Comparison of ENCODE assay signal across 18 mouse cellular contexts in genomic region chr17:82366001-82366400, GRCm38 (mm10).
DNase-seq lines count a peak whose midpoint lies in the region; ATAC-seq lines count a peak whose summit lies in the region.
"Had no signal": no experiment of that assay in that cellular context is flagged by ENCODE, and none has a peak within 500 bp of the region (broad histone marks: within the 10 kb centered on the region; RNA-seq: fewer than 3 reads in every experiment).

No protein-coding gene starts in this region.

- DNase-seq in adrenal gland, postnatal 14 days = peak; percentile 6
- no peak for DNase-seq in adrenal gland, adult 8-10 months
- DNase-seq in right cerebral cortex, adult 18-20 months = peak; percentile 16
- no peak for DNase-seq in right cerebral cortex, postnatal 10 days (ENCODE audit: low spot score in 2 of 2)
- DNase-seq in skeletal muscle tissue, adult 2 months (ENCODE audit: low read depth, low spot score) = peak; percentile 4
- DNase-seq in thymus, postnatal 4 days = no peak
- no peak for DNase-seq in urinary bladder, postnatal 25 days (ENCODE audit: low spot score)
- DNase-seq: cerebellum, adult 11 months; cerebellum, adult 8-10 months; cerebellum, postnatal 14 days; gastrocnemius, postnatal 25 days; heart, adult 11 months; heart, postnatal 10 days; kidney, adult 11 months had no signal

- ATAC-seq in common myeloid progenitor, adult 5-6 weeks (replicated peaks; ENCODE audit: low read depth, poor library complexity, severe bottlenecking) = 0 out of 2 replicates have a peak, but pooled peaks have one; percentile 22
- ATAC-seq: CD4-positive, CD25-positive, alpha-beta regulatory T cell, adult 4 months; forebrain, embryonic 15.5 days; hindbrain, postnatal 0 days had no signal

Comparison
In these comparisons a context has a peak if more than half of its experiments do, and no peak if none do; other contexts are left out.
1. DNase-seq: peak in adrenal gland, postnatal 14 days (single experiment), right cerebral cortex, adult 18-20 months (single experiment) and skeletal muscle tissue, adult 2 months (single experiment); none in adrenal gland, adult 8-10 months (single experiment), right cerebral cortex, postnatal 10 days (0 of 2), thymus, postnatal 4 days (single experiment) and urinary bladder, postnatal 25 days (single experiment).